Mouse (Mus musculus): ENCODE data around the gene Strap.

DNA sequence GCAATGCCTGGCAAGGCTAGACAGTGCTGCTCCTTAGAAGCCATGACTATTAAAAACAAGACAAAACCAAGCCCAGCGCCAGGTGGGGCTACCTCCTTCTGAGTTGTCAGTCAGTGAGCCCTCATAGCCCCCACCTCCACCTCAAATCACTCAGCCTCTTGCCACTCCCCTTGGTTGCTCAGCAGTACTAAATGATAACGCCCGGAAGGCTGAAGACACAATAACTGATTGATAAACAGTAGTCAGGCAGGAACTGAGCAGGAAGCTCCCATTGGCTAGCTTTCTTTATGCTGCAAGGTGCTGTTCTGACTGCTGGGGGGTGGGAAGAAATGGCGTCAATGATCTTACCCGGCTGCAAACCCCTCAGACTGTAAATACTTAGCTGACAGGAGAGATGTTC, 18.1 kb upstream of the Strap start:
- TF ChIP-seq CTCF (IDR thresholded peaks at IDR 0.05; ENCODE audit: insufficient read depth, low read depth, low read length): no peak
- no peak for TF ChIP-seq POLR2A (IDR thresholded peaks at IDR 0.05; ENCODE audit: insufficient read depth, low read depth, low read length)
